Mouse (Mus musculus) forebrain, postnatal 0 days (tissue): ENCODE results near the gene Mad1l1. TPM values are rescaled to one million over a fixed set of nuclear protein-coding genes. Genes with fewer than 3 reads are reported as not detected.

Experiments
- ATAC-seq: fragments of 200-750 bp; cut with Nextera tagmentation; 2 replicates; pipeline ENCODE4 v1.8.0; 2017; ENCODE audit warnings: mild to moderate bottlenecking, moderate library complexity
- DNase-seq: peaks from one replicate; pipeline ENCODE4 v3.0.0-alpha.2; 2015
- H3K27ac ChIP-seq: fragments of 300-500 bp; sonication (generic); 2 replicates; pipeline ENCODE4 v1.5.1; 2014; ENCODE audit warnings: low read depth, mild to moderate bottlenecking, antibody characterized with exemption, low read length, moderate library complexity, mixed read lengths
- H3K27me3 ChIP-seq: fragments of 300-500 bp; sonication (generic); 2 replicates; pipeline ENCODE4 v1.6.1; 2014; ENCODE audit warnings: mild to moderate bottlenecking, low read length, mixed read lengths; ENCODE audit not compliant: insufficient read depth
- H3K36me3 ChIP-seq: fragments of 300-500 bp; sonication (generic); 2 replicates; pipeline ENCODE4 v1.6.1; 2014; ENCODE audit warnings: mild to moderate bottlenecking, moderate library complexity; ENCODE audit not compliant: insufficient read depth
- H3K4me1 ChIP-seq: fragments of 300-500 bp; sonication (generic); 2 replicates; pipeline ENCODE4 v1.6.1; 2014; ENCODE audit warnings: antibody characterized with exemption; ENCODE audit not compliant: insufficient read depth
- H3K4me2 ChIP-seq: fragments of 300-500 bp; sonication (generic); 2 replicates; pipeline ENCODE4 v1.6.1; 2014; ENCODE audit warnings: low read depth, mild to moderate bottlenecking, moderate library complexity
- H3K4me3 ChIP-seq: fragments of 300-500 bp; sonication (generic); 2 replicates; pipeline ENCODE4 v1.5.1; 2014; ENCODE audit warnings: low read depth, low read length, mixed read lengths
- H3K9ac ChIP-seq: fragments of 300-500 bp; sonication (generic); 2 replicates; pipeline ENCODE4 v1.6.1; 2014; ENCODE audit warnings: mild to moderate bottlenecking
- H3K9me3 ChIP-seq: fragments of 300-500 bp; sonication (generic); 2 replicates; pipeline ENCODE4 v1.6.1; 2016; ENCODE audit warnings: low read length
- CTCF ChIP-seq: sonication (generic); IDR thresholded peaks from 2 replicates; pipeline ENCODE4 v1.5.1; 2016; ENCODE audit warnings: antibody characterized with exemption, control low read depth, low read depth
- WGBS: fragments of 180-500 bp; shearing (Covaris S2); extraction: QIAGEN DNeasy Blood & Tissue Kit; methylation state at CpG from one replicate; pipeline ENCODE4 v1.1.7; 2014; 5-methylcytosine and 5-hydroxymethylcytosine counted together
- polyA plus RNA-seq: library from polyadenylated mRNA; unstranded; fragments of >200 nt; fragmentation: Nextera tagmentation; extraction: Ambion mirVana; gene quantifications from 2 replicates; pipeline ENCODE4 v1.2.1, GENCODE M21; 2015
- total RNA-seq: library from RNA; depleted of rRNA; stranded (reverse); fragments of >200 nt; gene quantifications from 2 replicates; pipeline ENCODE4 v1.2.3, GENCODE M21; 2014

Mad1l1 gene
- total and polyA plus RNA-seq, 2 experiments from 2014 or later: 21.3 to 29.5 TPM

- Histone ChIP-seq H3K9ac (no peak overlapping the region), H3K9me3 (no peaks in the 10 kb centered on the region), H3K36me3 (no peaks in the 10 kb centered on the region), H3K4me2 (no peak overlapping the region), H3K4me3 (no peak overlapping the region), H3K4me1 (no peaks in the 10 kb centered on the region), H3K27me3 (no peaks in the 10 kb centered on the region), H3K27ac (no peak overlapping the region)
- peak; percentile 97 for ATAC-seq
- 14% methylated on average over 12 of the region's 12 CpGs for WGBS
- DNase-seq: peak; percentile 72
- TF ChIP-seq CTCF: no peak
These were observed 247.7 kb downstream of the Mad1l1 start for GRCm38 (mm10) chr5:140073671-140074116.

GRCm38 (mm10) chr5:140073148-140073670 is 248.1 kb downstream of the Mad1l1 start:
- Histone ChIP-seq H3K27ac (peak overlapping the region; percentile 35; the same call in 1 of the 2 replicates), H3K4me1 (no peaks in the 10 kb centered on the region), H3K4me3 (no peak overlapping the region), H3K27me3 (no peaks in the 10 kb centered on the region), H3K9me3 (no peaks in the 10 kb centered on the region), H3K4me2 (no peak overlapping the region), H3K36me3 (no peaks in the 10 kb centered on the region), H3K9ac (no peak overlapping the region)
- DNase-seq (no peak), ATAC-seq (0 out of 2 replicates have a peak, but pooled peaks have one; percentile 5)
- whole genome bisulfite sequencing: 20% methylated on average over 1 of the region's 1 CpGs
- TF ChIP-seq CTCF: no peak

- Histone ChIP-seq H3K4me3 (no peak overlapping the region), H3K9me3 (no peaks in the 10 kb centered on the region), H3K36me3 (peaks cover 8% of the 10 kb centered on the region; the same call in 1 of the 2 replicates), H3K27me3 (no peaks in the 10 kb centered on the region), H3K9ac (no peak overlapping the region), H3K27ac (no peak overlapping the region), H3K4me1 (no peaks in the 10 kb centered on the region), H3K4me2 (no peak overlapping the region)
- ATAC-seq: no peak
- no peak for DNase-seq
- no peak for TF ChIP-seq CTCF
- WGBS: 58% methylated on average over 5 of the region's 5 CpGs
These were observed 252.8 kb downstream of the Mad1l1 start for GRCm38 (mm10) chr5:140068506-140068905.

- no peaks in the 10 kb centered on the region for H3K27me3 ChIP-seq
- DNase-seq (no peak), ATAC-seq (no peak)
- H3K4me3 ChIP-seq: no peak overlapping the region
- H3K27ac ChIP-seq: no peak overlapping the region
- no peak overlapping the region for H3K9ac ChIP-seq
- no peak overlapping the region for H3K4me2 ChIP-seq
- H3K4me1 ChIP-seq: no peaks in the 10 kb centered on the region
- no peaks in the 10 kb centered on the region for H3K9me3 ChIP-seq
- 54% methylated on average over 3 of the region's 3 CpGs for WGBS
- peaks cover 8% of the 10 kb centered on the region; the same call in 1 of the 2 replicates for H3K36me3 ChIP-seq
- no peak for TF ChIP-seq CTCF
These were observed 253.3 kb downstream of the Mad1l1 start for GRCm38 (mm10) chr5:140068051-140068450.

- DNase-seq (no peak), ATAC-seq (no peak)
- H3K27me3 ChIP-seq: no peaks in the 10 kb centered on the region
These were observed 254.6 kb downstream of the Mad1l1 start for GRCm38 (mm10) chr5:140066769-140067168.

GRCm38 (mm10) chr5:140066281-140066680 is 255.1 kb downstream of the Mad1l1 start:
- DNase-seq (no peak), ATAC-seq (no peak)
- Histone ChIP-seq H3K27ac (no peak overlapping the region), H3K4me3 (no peak overlapping the region), H3K36me3 (peaks cover 8% of the 10 kb centered on the region; the same call in 1 of the 2 replicates), H3K9me3 (no peaks in the 10 kb centered on the region), H3K4me2 (no peak overlapping the region), H3K27me3 (no peaks in the 10 kb centered on the region), H3K9ac (no peak overlapping the region), H3K4me1 (no peaks in the 10 kb centered on the region; the same call in 1 of the 2 replicates)
- TF ChIP-seq CTCF: no peak

More at GRCm38 (mm10) chr5:140066769-140067168, 254.6 kb downstream of the Mad1l1 start:
- Histone ChIP-seq H3K27ac (no peak overlapping the region), H3K4me2 (no peak overlapping the region), H3K9ac (no peak overlapping the region), H3K4me3 (no peak overlapping the region), H3K9me3 (no peaks in the 10 kb centered on the region), H3K36me3 (peaks cover 8% of the 10 kb centered on the region; the same call in 1 of the 2 replicates), H3K4me1 (no peaks in the 10 kb centered on the region; the same call in 1 of the 2 replicates)
- TF ChIP-seq CTCF: no peak
- 66% methylated on average over 8 of the region's 8 CpGs for WGBS

GRCm38 (mm10) chr5:140065281-140065945 is 255.9 kb downstream of the Mad1l1 start:
- DNase-seq: no peak

More at GRCm38 (mm10) chr5:140065281-140065945, 255.9 kb downstream of the Mad1l1 start:
- no peak overlapping the region for H3K9ac ChIP-seq
- peaks cover 8% of the 10 kb centered on the region; the same call in 1 of the 2 replicates for H3K36me3 ChIP-seq
- H3K4me3 ChIP-seq: no peak overlapping the region
- H3K4me2 ChIP-seq: no peak overlapping the region
- TF ChIP-seq CTCF: no peak
- no peaks in the 10 kb centered on the region for H3K9me3 ChIP-seq
- H3K27ac ChIP-seq: no peak overlapping the region
- no peaks in the 10 kb centered on the region for H3K27me3 ChIP-seq
- no peak for ATAC-seq
- WGBS: 93% methylated on average over 11 of the region's 11 CpGs
- H3K4me1 ChIP-seq: no peaks in the 10 kb centered on the region; the same call in 1 of the 2 replicates
